Mouse (Mus musculus): ENCODE measurements around the gene Frmd7.

Gene Frmd7

DNA sequence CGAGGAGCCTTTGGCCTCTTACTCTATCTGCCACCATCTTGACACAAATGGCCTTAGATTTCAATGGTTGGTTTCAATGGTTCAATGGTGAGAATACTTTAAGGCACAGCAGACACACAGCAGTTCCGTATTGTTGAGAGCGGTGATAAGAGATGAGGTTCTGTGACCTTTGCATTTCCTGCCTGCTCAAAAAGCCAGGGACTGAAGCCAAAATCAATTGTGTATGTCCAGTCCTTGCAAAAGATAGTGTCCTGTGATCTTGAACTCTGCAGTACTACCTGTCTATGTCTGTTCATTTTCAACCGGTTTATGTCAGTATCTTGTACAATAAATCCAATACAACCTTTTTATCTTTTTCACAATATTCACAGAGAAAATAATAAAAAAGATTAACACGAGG is 77.8 kb downstream of the Frmd7 start:
- no peak for DNase-seq (ENCODE audit: low spot score)

- no peak for DNase-seq (ENCODE audit: low spot score)
Observed at GRCm38 (mm10) chrX:50863771-50864170, 78.7 kb downstream of the Frmd7 start.

DNA sequence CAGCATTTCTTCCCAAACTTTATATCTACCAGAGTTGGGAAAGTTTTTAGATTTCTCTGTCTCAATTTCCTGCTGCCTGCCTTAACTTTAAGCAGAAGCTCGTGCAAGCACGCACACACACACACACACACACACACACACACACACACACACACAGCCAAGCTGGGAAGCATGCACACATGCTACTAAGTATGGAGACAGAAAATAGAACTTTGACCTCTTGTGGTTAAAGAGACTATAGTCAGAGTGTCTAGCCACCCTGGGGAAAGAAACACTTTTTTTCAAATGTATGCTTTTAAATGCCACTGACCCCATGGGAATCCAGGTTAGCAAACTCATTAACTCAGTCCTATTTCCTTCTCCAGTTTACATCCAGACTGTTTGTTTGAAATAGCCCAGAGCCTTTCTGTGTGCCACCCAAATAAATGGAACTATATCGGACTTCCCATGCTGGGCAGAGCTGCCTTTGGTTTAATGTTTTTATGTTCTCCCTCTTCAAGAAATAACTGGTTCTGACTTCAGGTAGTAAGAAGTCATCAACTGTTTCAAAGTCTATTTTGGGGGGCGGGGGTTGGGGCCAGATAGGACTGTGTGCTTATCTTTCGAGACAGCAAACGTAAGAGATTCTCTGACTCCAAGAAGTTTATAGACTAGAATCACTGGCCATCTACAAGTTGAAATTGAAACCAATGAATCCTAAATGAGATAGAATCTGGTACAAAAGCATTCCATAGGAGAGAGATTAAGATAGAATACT is 91.9 kb downstream of the Frmd7 start:
- no peak for DNase-seq (ENCODE audit: low spot score)
